Mouse (Mus musculus): ENCODE measurements around the gene Nup155.
A peak's percentile ranks its signal among the peaks of the same experiment; 100 is the strongest.
"Not testable (repeated sequence)": the region's sequence is repeated elsewhere in the genome, so short reads cannot be mapped to it uniquely, and the experiment has no call there.

The Nup155 gene

GRCm38 (mm10) chr15:8108966-8109743, at the start of gene Nup155:
Gene Nup155, plus strand, starts transcription at chr15:8109273.
- DNase-seq (ENCODE audit: low read depth, low spot score): peak; percentile 98

- DNase-seq (ENCODE audit: low read depth, low spot score): no peak
Observed at GRCm38 (mm10) chr15:8065221-8065620, 43.9 kb upstream of the Nup155 start.

GRCm38 (mm10) chr15:8073159-8073558, 35.9 kb upstream of the Nup155 start:
- not testable (repeated sequence) for DNase-seq (ENCODE audit: low read depth, low spot score)

- DNase-seq (ENCODE audit: low read depth, low spot score): no peak
Observed at GRCm38 (mm10) chr15:8082139-8082538, 26.9 kb upstream of the Nup155 start.

- DNase-seq (ENCODE audit: low read depth, low spot score): peak; percentile 70
Observed at GRCm38 (mm10) chr15:8087293-8087692, 21.8 kb upstream of the Nup155 start.

- DNase-seq (ENCODE audit: low read depth, low spot score): no peak
Observed at GRCm38 (mm10) chr15:8088715-8089114, 20.4 kb upstream of the Nup155 start.

- DNase-seq (ENCODE audit: low read depth, low spot score): peak; percentile 25
Observed at GRCm38 (mm10) chr15:8090685-8091084, 18.4 kb upstream of the Nup155 start.

GRCm38 (mm10) chr15:8092668-8093067, 16.4 kb upstream of the Nup155 start:
- not testable (repeated sequence) for DNase-seq (ENCODE audit: low read depth, low spot score)

GRCm38 (mm10) chr15:8097853-8098252, 11.2 kb upstream of the Nup155 start:
- peak; percentile 94 for DNase-seq (ENCODE audit: low read depth, low spot score)

- peak; percentile 98 for DNase-seq (ENCODE audit: low read depth, low spot score)
Observed at GRCm38 (mm10) chr15:8098774-8099749, 10.0 kb upstream of the Nup155 start, which contains the start of gene Wdr70. Gene Wdr70, minus strand, starts transcription at chr15:8099209.

GRCm38 (mm10) chr15:8101975-8102542, 7.0 kb upstream of the Nup155 start:
- DNase-seq (ENCODE audit: low read depth, low spot score): peak; percentile 27

GRCm38 (mm10) chr15:8108360-8108965, 610 bp upstream of the Nup155 start:
- DNase-seq (ENCODE audit: low read depth, low spot score): no peak

GRCm38 (mm10) chr15:8109782-8110181, 709 bp downstream of the Nup155 start:
- no peak for DNase-seq (ENCODE audit: low read depth, low spot score)

GRCm38 (mm10) chr15:8129281-8129680, 20.2 kb downstream of the Nup155 start:
- DNase-seq (ENCODE audit: low read depth, low spot score): peak; percentile 75

GRCm38 (mm10) chr15:8131268-8131667, 22.2 kb downstream of the Nup155 start:
- no peak for DNase-seq (ENCODE audit: low read depth, low spot score)

GRCm38 (mm10) chr15:8131761-8132160, 22.7 kb downstream of the Nup155 start:
- DNase-seq (ENCODE audit: low read depth, low spot score): peak; percentile 48

GRCm38 (mm10) chr15:8135606-8136005, 26.5 kb downstream of the Nup155 start:
- DNase-seq (ENCODE audit: low read depth, low spot score): no peak

GRCm38 (mm10) chr15:8161841-8162240, 52.8 kb downstream of the Nup155 start:
- peak; percentile 73 for DNase-seq (ENCODE audit: low read depth, low spot score)

- DNase-seq (ENCODE audit: low read depth, low spot score): peak; percentile 96
Observed at GRCm38 (mm10) chr15:8168591-8169265, 59.7 kb downstream of the Nup155 start, which contains the start of gene Cplane1. Gene Cplane1, plus strand, starts transcription at chr15:8169106.

GRCm38 (mm10) chr15:8169266-8169746, 60.2 kb downstream of the Nup155 start:
- DNase-seq (ENCODE audit: low read depth, low spot score): no peak

- no peak for DNase-seq (ENCODE audit: low read depth, low spot score)
Observed at GRCm38 (mm10) chr15:8189563-8189962, 80.5 kb downstream of the Nup155 start.
